Mouse (Mus musculus): ENCODE measurements at regions not wholly inside any gene's neighbourhood (a gene's known extent, or its start where the extent isn't known, plus 50 kb on each side); places are given as distances from the start of the nearest gene placed in this dataset.
A peak's percentile ranks its signal among the peaks of the same experiment; 100 is the strongest.

- no peak for DNase-seq
Observed at GRCm38 (mm10) chr1:120911962-120912670, 309.9 kb downstream of the En1 start.

- peak; percentile 14 for DNase-seq
Observed at GRCm38 (mm10) chr1:120921540-120921939, 319.3 kb downstream of the En1 start.

GRCm38 (mm10) chr1:120925271-120925670, 323.1 kb downstream of the En1 start:
- DNase-seq: no peak

GRCm38 (mm10) chr1:120930141-120930540, 327.9 kb downstream of the En1 start:
- no peak for DNase-seq

- DNase-seq: no peak
Observed at GRCm38 (mm10) chr1:120935321-120935720, 333.1 kb downstream of the En1 start.

GRCm38 (mm10) chr1:120943711-120944110, 341.5 kb downstream of the En1 start:
- no peak for DNase-seq

- no peak for DNase-seq
Observed at GRCm38 (mm10) chr1:120946349-120946748, 344.1 kb downstream of the En1 start.

GRCm38 (mm10) chr1:120961235-120961634, 359.0 kb downstream of the En1 start:
- no peak for DNase-seq

GRCm38 (mm10) chr1:120961984-120962383, 359.8 kb downstream of the En1 start:
- DNase-seq: no peak

GRCm38 (mm10) chr1:120963477-120964178, 361.4 kb downstream of the En1 start:
- no peak for DNase-seq

GRCm38 (mm10) chr1:120964179-120964517, 361.9 kb downstream of the En1 start:
- DNase-seq: no peak

- no peak for DNase-seq
Observed at GRCm38 (mm10) chr1:120966132-120966531, 363.9 kb downstream of the En1 start.

- peak; percentile 34 for DNase-seq
Observed at GRCm38 (mm10) chr1:120974661-120975060, 357.7 kb downstream of the Insig2 start.

- no peak for DNase-seq
Observed at GRCm38 (mm10) chr1:121004535-121004934, 327.9 kb downstream of the Insig2 start.

GRCm38 (mm10) chr1:121005198-121005597, 327.2 kb downstream of the Insig2 start:
- no peak for DNase-seq

- DNase-seq: no peak
Observed at GRCm38 (mm10) chr1:121012126-121012525, 320.3 kb downstream of the Insig2 start.

GRCm38 (mm10) chr1:121013839-121014503, 318.4 kb downstream of the Insig2 start:
- DNase-seq: no peak

GRCm38 (mm10) chr1:121029375-121029774, 303.0 kb downstream of the Insig2 start:
- no peak for DNase-seq

- DNase-seq: no peak
Observed at GRCm38 (mm10) chr1:121034761-121035393, 297.5 kb downstream of the Insig2 start.

GRCm38 (mm10) chr1:121046581-121046980, 285.8 kb downstream of the Insig2 start:
- DNase-seq: no peak

- no peak for DNase-seq
Observed at GRCm38 (mm10) chr1:121047406-121047805, 285.0 kb downstream of the Insig2 start.

- no peak for DNase-seq
Observed at GRCm38 (mm10) chr1:121049684-121050083, 282.7 kb downstream of the Insig2 start.
